Mouse (Mus musculus) embryonic facial prominence, embryonic 10.5 days (tissue): Measurements from ENCODE around the gene Sox1. TPM values are rescaled to one million over a fixed set of nuclear protein-coding genes. Genes with fewer than 3 reads are reported as not detected.

Experiments used
- DNase-seq: peaks from one replicate; pipeline ENCODE4 v3.0.0-alpha.2; 2017; ENCODE audit warnings: low spot score
- H3K27ac ChIP-seq: fragments of 300-500 bp; sonication (generic); replicated peaks from 2 replicates; pipeline ENCODE4 v1.5.1; 2016; ENCODE audit warnings: mild to moderate bottlenecking
- H3K27me3 ChIP-seq: fragments of 300-500 bp; sonication (generic); replicated peaks from 2 replicates; pipeline ENCODE4 v1.6.1; 2016; ENCODE audit warnings: low read depth, mild to moderate bottlenecking; ENCODE audit not compliant: poor library complexity, severe bottlenecking
- H3K36me3 ChIP-seq: fragments of 300-500 bp; sonication (generic); replicated peaks from 2 replicates; pipeline ENCODE4 v1.6.1; 2016; ENCODE audit warnings: mild to moderate bottlenecking, moderate library complexity
- H3K4me1 ChIP-seq: fragments of 300-500 bp; sonication (generic); 2 replicates; pipeline ENCODE4 v1.6.1; 2016
- H3K4me3 ChIP-seq: fragments of 300-500 bp; sonication (generic); 2 replicates; pipeline ENCODE4 v1.5.1; 2016; ENCODE audit warnings: mild to moderate bottlenecking, moderate library complexity
- H3K9me3 ChIP-seq: fragments of 300-500 bp; sonication (generic); 2 replicates; pipeline ENCODE4 v1.6.1; 2016; ENCODE audit warnings: mild to moderate bottlenecking
- WGBS: fragments of 180-500 bp; shearing (Covaris S2); methylation state at CpG from one replicate; pipeline ENCODE4 v1.1.7; 2016; 5-methylcytosine and 5-hydroxymethylcytosine counted together
- polyA plus RNA-seq: library from polyadenylated mRNA; unstranded; fragments of >200 nt; fragmentation: Nextera tagmentation; extraction: Ambion mirVana; gene quantifications from 2 replicates; pipeline ENCODE4 v1.2.1, GENCODE M21; 2016

The Sox1 gene
- polyA plus RNA-seq, 1 experiment from 2014 or later = 1.0 TPM

DNA sequence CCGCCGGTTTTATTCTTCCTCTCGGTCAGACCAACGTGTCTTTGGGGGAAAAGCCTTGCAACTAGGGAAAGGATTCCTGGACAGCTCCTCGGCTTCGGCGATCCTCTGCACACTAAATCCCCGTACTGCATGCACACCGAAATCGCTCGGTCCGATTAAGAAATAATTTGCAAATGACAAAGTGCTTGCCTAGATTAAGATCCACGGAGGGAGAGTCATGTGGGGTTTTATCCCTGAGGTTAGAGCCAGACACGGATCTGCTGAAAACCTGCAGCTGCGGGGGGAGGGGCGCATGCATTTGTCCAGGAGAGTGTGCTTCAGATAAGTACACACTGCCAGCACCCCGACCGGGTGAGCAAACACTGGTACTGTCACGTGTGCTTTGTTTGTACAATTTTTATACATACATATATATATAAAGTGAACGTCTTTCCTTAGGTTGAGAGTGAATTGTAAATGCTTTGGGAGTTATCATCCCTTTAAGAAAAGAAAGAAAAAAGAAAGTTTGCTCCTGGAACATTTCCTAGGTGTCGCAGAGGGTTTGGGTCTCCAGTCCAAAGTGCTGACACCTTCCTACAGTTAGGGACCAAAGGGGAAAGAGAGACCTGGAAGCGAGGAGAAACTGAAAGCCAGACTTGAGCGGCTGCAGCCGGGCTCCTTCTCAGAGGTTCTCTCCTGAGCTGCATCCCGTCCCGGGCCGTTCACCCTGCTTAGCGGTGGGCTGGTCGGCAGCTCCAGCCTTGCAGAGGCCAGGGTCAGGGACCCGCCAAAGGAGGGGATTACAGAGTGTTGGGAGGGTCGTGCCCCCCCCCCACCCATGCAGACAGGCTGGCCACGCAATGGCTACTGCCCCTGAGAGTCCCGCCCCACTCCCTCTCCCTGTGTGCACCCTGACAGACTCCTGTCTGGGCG is 10.9 kb upstream of the Sox1 start:
- DNase-seq = peak; percentile 73
- peaks cover 49% of the 10 kb centered on the region for H3K4me1 ChIP-seq
- H3K27me3 ChIP-seq = peaks cover 100% of the 10 kb centered on the region
- peak overlapping the region; percentile 44; the same call in 1 of the 2 replicates for H3K27ac ChIP-seq
- under 1% methylated on average over 34 of the region's 34 CpGs for WGBS
- no peaks in the 10 kb centered on the region for H3K9me3 ChIP-seq
- no peaks in the 10 kb centered on the region for H3K36me3 ChIP-seq
- peak overlapping the region; percentile 54 for H3K4me3 ChIP-seq

GRCm38 (mm10) chr8:12384996-12385685 is 10.0 kb upstream of the Sox1 start:
- Histone ChIP-seq H3K4me3 (peak overlapping the region; percentile 54), H3K27ac (peak overlapping the region; percentile 80), H3K36me3 (no peaks in the 10 kb centered on the region), H3K4me1 (peaks cover 49% of the 10 kb centered on the region), H3K9me3 (no peaks in the 10 kb centered on the region), H3K27me3 (peaks cover 100% of the 10 kb centered on the region)
- peak; percentile 69 for DNase-seq
- WGBS = under 1% methylated on average over 57 of the region's 57 CpGs

DNA sequence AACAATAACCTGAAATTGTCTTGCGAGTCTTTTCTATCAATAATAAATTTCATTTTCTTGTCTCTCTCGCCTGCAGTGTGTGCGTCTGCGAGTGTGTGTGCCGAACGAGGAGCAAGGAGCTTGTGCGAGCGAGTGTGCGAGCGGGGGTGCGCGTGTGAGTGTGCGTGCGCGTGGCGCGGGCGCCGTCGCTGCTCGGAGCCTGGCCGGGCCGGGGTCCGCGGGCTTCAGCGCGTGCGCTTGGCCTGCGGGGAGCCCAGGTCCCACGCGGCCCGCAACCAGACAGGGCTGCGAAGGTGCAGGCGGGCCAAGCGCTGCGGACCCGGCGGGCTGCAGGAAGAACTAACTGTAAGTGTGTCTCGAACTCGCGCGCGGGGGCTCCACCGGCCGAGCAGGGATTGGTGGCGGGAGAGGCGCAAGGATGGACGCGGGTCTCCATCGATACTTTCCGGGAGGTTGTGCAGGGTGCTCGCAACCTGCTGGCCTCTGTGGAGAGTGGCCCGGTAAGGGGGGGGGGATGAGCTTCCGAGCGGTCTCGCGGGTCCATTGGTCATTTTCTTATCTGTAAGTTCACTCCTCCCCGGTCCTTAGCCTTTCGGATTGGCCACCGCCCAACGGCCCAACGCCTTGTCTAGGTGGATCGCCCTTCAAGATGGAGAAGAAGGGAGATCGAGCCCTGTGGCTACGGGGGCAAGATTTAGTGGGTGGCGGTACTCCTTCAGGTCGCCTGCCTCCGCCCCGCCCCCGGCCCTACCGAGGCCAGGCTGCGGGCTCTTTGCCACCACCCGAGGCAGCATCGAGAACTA is 9.2 kb upstream of the Sox1 start:
- H3K9me3 ChIP-seq = no peaks in the 10 kb centered on the region
- peak overlapping the region; percentile 54 for H3K4me3 ChIP-seq
- peaks cover 49% of the 10 kb centered on the region for H3K4me1 ChIP-seq
- peak; percentile 61 for DNase-seq
- H3K36me3 ChIP-seq = no peaks in the 10 kb centered on the region
- peaks cover 100% of the 10 kb centered on the region for H3K27me3 ChIP-seq
- under 1% methylated on average over 74 of the region's 74 CpGs for WGBS
- H3K27ac ChIP-seq = peak overlapping the region; percentile 80

DNA sequence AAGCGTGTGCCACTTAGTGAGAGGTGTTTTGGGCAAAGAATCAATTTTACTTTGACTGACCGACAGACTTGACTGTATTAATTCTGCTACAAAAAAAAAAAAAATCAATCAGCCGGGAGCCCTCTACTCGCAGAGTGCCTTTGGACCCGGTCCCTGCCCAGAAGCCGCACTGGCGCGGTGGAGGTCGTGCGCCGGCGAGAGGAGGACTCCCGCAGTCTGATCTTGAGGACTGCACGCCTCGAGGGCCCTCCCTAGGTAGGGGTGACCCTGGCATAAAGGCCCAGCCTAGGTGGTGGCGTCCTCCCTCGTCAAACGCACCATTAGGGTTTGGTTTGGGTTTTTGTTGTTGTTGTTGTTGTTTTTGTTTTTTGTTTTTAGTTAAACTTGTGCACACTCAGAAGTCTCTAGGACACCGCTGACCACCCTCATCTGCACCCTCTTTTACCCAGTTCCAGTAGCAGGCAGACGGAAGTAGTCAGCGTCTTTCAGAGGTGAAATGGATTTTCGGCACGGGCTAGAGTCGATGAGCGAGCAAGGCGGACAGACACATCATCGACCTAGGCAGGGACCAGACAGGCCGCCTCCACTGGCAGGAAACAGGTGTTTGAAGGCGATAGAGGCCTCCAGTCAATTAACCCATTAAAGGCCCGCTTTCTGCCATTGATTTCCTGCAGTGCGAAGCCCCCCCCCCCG is 8.4 kb upstream of the Sox1 start:
- Histone ChIP-seq H3K4me3 (peak overlapping the region; percentile 54), H3K27me3 (peaks cover 100% of the 10 kb centered on the region), H3K36me3 (no peaks in the 10 kb centered on the region), H3K4me1 (peaks cover 52% of the 10 kb centered on the region), H3K27ac (no peak overlapping the region; the same call in 1 of the 2 replicates), H3K9me3 (no peaks in the 10 kb centered on the region)
- DNase-seq = peak; percentile 54
- under 1% methylated on average over 32 of the region's 32 CpGs for WGBS

GRCm38 (mm10) chr8:12387223-12387860 is 7.8 kb upstream of the Sox1 start:
- H3K4me3 ChIP-seq = peak overlapping the region; percentile 54; the same call in 1 of the 2 replicates
- 2% methylated on average over 13 of the region's 13 CpGs for WGBS
- peaks cover 100% of the 10 kb centered on the region for H3K27me3 ChIP-seq
- peaks cover 53% of the 10 kb centered on the region for H3K4me1 ChIP-seq
- no peaks in the 10 kb centered on the region for H3K36me3 ChIP-seq
- DNase-seq = peak; percentile 33
- H3K9me3 ChIP-seq = no peaks in the 10 kb centered on the region
- H3K27ac ChIP-seq = no peak overlapping the region

- WGBS = 2% methylated on average over 4 of the region's 4 CpGs
- Histone ChIP-seq H3K9me3 (no peaks in the 10 kb centered on the region), H3K27me3 (peaks cover 100% of the 10 kb centered on the region), H3K4me1 (peaks cover 51% of the 10 kb centered on the region), H3K4me3 (peak overlapping the region; percentile 25; the same call in 1 of the 2 replicates), H3K27ac (no peak overlapping the region), H3K36me3 (no peaks in the 10 kb centered on the region)
- peak; percentile 13 for DNase-seq
These were observed 7.2 kb upstream of the Sox1 start for GRCm38 (mm10) chr8:12387901-12388300.

GRCm38 (mm10) chr8:12388390-12389115 is 6.5 kb upstream of the Sox1 start:
- WGBS = 7% methylated on average over 10 of the region's 10 CpGs
- peak; percentile 17 for DNase-seq
- Histone ChIP-seq H3K4me1 (peaks cover 46% of the 10 kb centered on the region), H3K27ac (no peak overlapping the region), H3K9me3 (no peaks in the 10 kb centered on the region), H3K36me3 (no peaks in the 10 kb centered on the region), H3K4me3 (peak overlapping the region; percentile 25; the same call in 1 of the 2 replicates), H3K27me3 (peaks cover 100% of the 10 kb centered on the region)

- no peaks in the 10 kb centered on the region for H3K36me3 ChIP-seq
- 2% methylated on average over 5 of the region's 5 CpGs for WGBS
- H3K9me3 ChIP-seq = no peaks in the 10 kb centered on the region
- DNase-seq = peak; percentile 44
- no peak overlapping the region for H3K27ac ChIP-seq
- peaks cover 44% of the 10 kb centered on the region for H3K4me1 ChIP-seq
- no peak overlapping the region; the same call in 1 of the 2 replicates for H3K4me3 ChIP-seq
- H3K27me3 ChIP-seq = peaks cover 100% of the 10 kb centered on the region
These were observed 6.0 kb upstream of the Sox1 start for GRCm38 (mm10) chr8:12389116-12389471.

GRCm38 (mm10) chr8:12389801-12390639 is 5.1 kb upstream of the Sox1 start:
- peak overlapping the region; percentile 33 for H3K4me3 ChIP-seq

GRCm38 (mm10) chr8:12390640-12391365 is 4.3 kb upstream of the Sox1 start:
- H3K4me3 ChIP-seq = peak overlapping the region; percentile 33; the same call in 1 of the 2 replicates
- H3K36me3 ChIP-seq = no peaks in the 10 kb centered on the region

More at GRCm38 (mm10) chr8:12389801-12390639, 5.1 kb upstream of the Sox1 start:
- H3K27ac ChIP-seq = no peak overlapping the region
- H3K9me3 ChIP-seq = no peaks in the 10 kb centered on the region
- no peaks in the 10 kb centered on the region for H3K36me3 ChIP-seq
- H3K27me3 ChIP-seq = peaks cover 100% of the 10 kb centered on the region
- H3K4me1 ChIP-seq = peaks cover 39% of the 10 kb centered on the region
- peak; percentile 47 for DNase-seq
- under 1% methylated on average over 29 of the region's 29 CpGs for WGBS

More at GRCm38 (mm10) chr8:12390640-12391365, 4.3 kb upstream of the Sox1 start:
- 1% methylated on average over 38 of the region's 38 CpGs for WGBS
- H3K4me1 ChIP-seq = peaks cover 39% of the 10 kb centered on the region
- H3K27ac ChIP-seq = no peak overlapping the region
- H3K9me3 ChIP-seq = no peaks in the 10 kb centered on the region
- DNase-seq = peak; percentile 42
- H3K27me3 ChIP-seq = peaks cover 100% of the 10 kb centered on the region
